Mouse (Mus musculus): ENCODE data around the gene Napa.

- no peak for TF ChIP-seq POLR2A (IDR thresholded peaks at IDR 0.05; ENCODE audit: control insufficient read depth, low read depth, low read length)
- TF ChIP-seq CTCF (IDR thresholded peaks at IDR 0.05; ENCODE audit: control insufficient read depth, insufficient read depth, insufficient replicate concordance, low read depth, low read length), result no peak
These were observed 2.8 kb downstream of the Napa start for GRCm38 (mm10) chr7:16101081-16101480.

Data from testis, adult 2 months (tissue).